ENCODE assay signal across 9 mouse cellular contexts in the genomic region with DNA sequence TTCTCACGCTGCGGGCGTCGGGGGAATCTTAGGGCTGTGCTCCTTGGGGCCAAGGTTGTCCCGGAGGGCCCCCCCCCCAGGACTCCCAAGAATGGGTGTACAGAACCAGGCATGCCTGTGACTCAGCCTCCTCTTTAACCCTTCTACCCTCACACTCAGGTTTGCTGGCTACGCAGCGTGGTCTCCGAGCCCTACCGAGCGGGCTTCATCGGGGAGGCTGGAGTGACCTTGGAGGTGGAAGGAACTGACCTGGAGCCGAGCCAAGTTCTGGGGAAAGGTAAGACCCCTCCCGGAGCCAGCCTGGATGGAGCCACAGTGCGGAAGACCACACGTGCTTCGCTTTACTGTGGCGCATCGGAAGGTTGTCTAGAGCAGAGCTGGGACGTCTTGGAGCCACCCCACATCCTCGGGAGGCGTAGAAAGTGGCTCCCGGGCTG. TPM values are rescaled to one million over a fixed set of nuclear protein-coding genes. Genes with fewer than 3 reads are reported as not detected.
DNase-seq lines count a peak whose midpoint lies in the region; ATAC-seq lines count a peak whose summit lies in the region.
"Had no signal": no experiment of that assay in that cellular context is flagged by ENCODE, and none has a peak within 500 bp of the region (broad histone marks: within the 10 kb centered on the region; RNA-seq: fewer than 3 reads in every experiment).

No protein-coding gene starts in this region.

- peak overlapping the region; percentile 74 for H3K27ac ChIP-seq in lung, embryonic 15.5 days
- peak overlapping the region; percentile 69 for H3K27ac ChIP-seq in liver, embryonic 11.5 days (ENCODE audit: low read depth, low read length)
- peak overlapping the region; percentile 84 for H3K27ac ChIP-seq in stomach, embryonic 14.5 days (ENCODE audit: low read length)

- no peaks in the 10 kb centered on the region for H3K36me3 ChIP-seq in lung, embryonic 15.5 days
- H3K36me3 ChIP-seq in liver, embryonic 11.5 days (ENCODE audit: control insufficient read depth, insufficient read depth, low read length) = no peaks in the 10 kb centered on the region
- H3K36me3 ChIP-seq in stomach, embryonic 14.5 days (ENCODE audit: control insufficient read depth, insufficient read depth, low read length) = no peaks in the 10 kb centered on the region

- DNase-seq in lung, adult 18-20 months = no peak
- no peak for DNase-seq in liver, embryonic 11.5 days (ENCODE audit: low spot score)
- DNase-seq in adrenal gland, adult 2 months = no peak

- H3K9ac ChIP-seq in lung, embryonic 15.5 days = peak overlapping the region; percentile 50
- H3K9ac ChIP-seq in liver, embryonic 11.5 days (ENCODE audit: low read depth, low read length) = peak overlapping the region; percentile 49; the same call in 1 of the 2 replicates
- H3K9ac ChIP-seq in stomach, embryonic 14.5 days (replicated peaks; ENCODE audit: low read depth, low read length) = peak overlapping the region; percentile 53

- peaks cover 37% of the 10 kb centered on the region for H3K27me3 ChIP-seq in lung, embryonic 15.5 days
- peaks cover 63% of the 10 kb centered on the region for H3K27me3 ChIP-seq in liver, embryonic 11.5 days (replicated peaks; ENCODE audit: control insufficient read depth, insufficient read depth, low read length)
- no peaks in the 10 kb centered on the region for H3K27me3 ChIP-seq in stomach, embryonic 14.5 days (ENCODE audit: control insufficient read depth, insufficient read depth, low read length)

- H3K4me3 ChIP-seq in lung, embryonic 15.5 days = peak overlapping the region; percentile 54
- peak overlapping the region; percentile 44 for H3K4me3 ChIP-seq in liver, embryonic 11.5 days (ENCODE audit: low read depth, low read length)
- peak overlapping the region; percentile 53 for H3K4me3 ChIP-seq in stomach, embryonic 14.5 days (ENCODE audit: low read depth, low read length)

- under 1% methylated on average over 22 of the region's 22 CpGs for WGBS in lung, embryonic 15.5 days
- 5% methylated on average over 22 of the region's 22 CpGs for WGBS in liver, embryonic 11.5 days
- 0% methylated on average over 21 of the region's 22 CpGs for WGBS in stomach, embryonic 14.5 days

- peak; percentile 36 for ATAC-seq in lung, embryonic 15.5 days (ENCODE audit: borderline replicate concordance, extremely low read depth, low FRiP score, low TSS enrichment)
- ATAC-seq in granulocyte monocyte progenitor cell, adult 5-6 weeks (replicated peaks; ENCODE audit: poor library complexity, severe bottlenecking) = peak; percentile 36
- ATAC-seq in liver, embryonic 11.5 days (replicated peaks; ENCODE audit: low FRiP score) = no peak
- ATAC-seq in stomach, embryonic 14.5 days (ENCODE audit: insufficient number of reproducible peaks, insufficient read depth, low FRiP score, low read depth) = peak; percentile 31; the same call in 1 of the 2 replicates
- ATAC-seq in CD4-positive, CD25-positive, alpha-beta regulatory T cell, adult 4 months = no peak
- no peak for ATAC-seq in megakaryocyte-erythroid progenitor cell, adult 5-6 weeks (replicated peaks; ENCODE audit: low FRiP score, low TSS enrichment, poor library complexity, severe bottlenecking)

- H3K9me3 ChIP-seq in lung, embryonic 15.5 days = no peaks in the 10 kb centered on the region
- H3K9me3 ChIP-seq in liver, embryonic 11.5 days (ENCODE audit: control insufficient read depth, low read length) = no peaks in the 10 kb centered on the region
- H3K9me3 ChIP-seq in stomach, embryonic 14.5 days (ENCODE audit: control insufficient read depth, low read depth, low read length) = no peaks in the 10 kb centered on the region

- H3K4me2 ChIP-seq in lung, embryonic 15.5 days = peak overlapping the region; percentile 78
- peak overlapping the region; percentile 63 for H3K4me2 ChIP-seq in liver, embryonic 11.5 days
- H3K4me2 ChIP-seq in stomach, embryonic 14.5 days (replicated peaks; ENCODE audit: low read depth, low read length) = peak overlapping the region; percentile 79

- peaks cover 51% of the 10 kb centered on the region for H3K4me1 ChIP-seq in lung, embryonic 15.5 days
- 0 out of 2 replicates have a peak, but pooled peaks cover 8% of the 10 kb centered on the region for H3K4me1 ChIP-seq in liver, embryonic 11.5 days (replicated peaks; ENCODE audit: control insufficient read depth, insufficient read depth, low read length)
- H3K4me1 ChIP-seq in stomach, embryonic 14.5 days (ENCODE audit: control insufficient read depth, insufficient read depth, low read length) = peaks cover 22% of the 10 kb centered on the region

RNA-seq across cellular contexts. Expression of gene Cdh3, which starts 0.4 kb away (rescaled TPM):
- 20.2 and 22.1 TPM in 2 replicates for polyA plus RNA-seq in lung, embryonic 15.5 days (2015; fragmentation: Nextera tagmentation; extraction: Ambion mirVana)
- not detected in 2 replicates for total RNA-seq in granulocyte monocyte progenitor cell, adult 5-6 weeks (2014; fragmentation: Nextera tagmentation)
- not detected in 2 replicates for total RNA-seq in granulocyte monocyte progenitor cell, adult 5-6 weeks (2017)
- polyA plus RNA-seq in liver, embryonic 11.5 days (2014; fragmentation: Nextera tagmentation; extraction: Ambion mirVana) = 12.5 and 13.2 TPM in 2 replicates
- 18.1 and 18.4 TPM in 2 replicates for polyA plus RNA-seq in stomach, embryonic 14.5 days (2014; fragmentation: Nextera tagmentation; extraction: Ambion mirVana)
- under 1 TPM; 0.55 to 0.93 TPM for total RNA-seq in adrenal gland, adult 2 months (2021)
- polyA plus RNA-seq in adrenal gland, adult 2 months (2012; rRNA removed) = 0.19 and 0.30 TPM in 2 replicates
- not detected for polyA plus RNA-seq in CD4-positive, CD25-positive, alpha-beta regulatory T cell, adult 4 months (2017; shearing (Covaris generic))
- total RNA-seq in megakaryocyte-erythroid progenitor cell, adult 5-6 weeks (2014; fragmentation: Nextera tagmentation) = not detected in 2 replicates
- not detected in 2 replicates for total RNA-seq in megakaryocyte-erythroid progenitor cell, adult 5-6 weeks (2017)

RNA-seq across cellular contexts. Expression of gene 6030452D12Rik, which starts 10.8 kb away (rescaled TPM):
- not detected in 2 replicates for polyA plus RNA-seq in lung, embryonic 15.5 days (2015; fragmentation: Nextera tagmentation; extraction: Ambion mirVana)
- not detected in 2 replicates for total RNA-seq in granulocyte monocyte progenitor cell, adult 5-6 weeks (2014; fragmentation: Nextera tagmentation)
- total RNA-seq in granulocyte monocyte progenitor cell, adult 5-6 weeks (2017) = not detected in 2 replicates
- polyA plus RNA-seq in liver, embryonic 11.5 days (2014; fragmentation: Nextera tagmentation; extraction: Ambion mirVana) = not detected in 2 replicates
- polyA plus RNA-seq in stomach, embryonic 14.5 days (2014; fragmentation: Nextera tagmentation; extraction: Ambion mirVana) = not detected in 2 replicates
- total RNA-seq in adrenal gland, adult 2 months (2021) = not detected
- polyA plus RNA-seq in adrenal gland, adult 2 months (2012; rRNA removed) = not detected in 2 replicates
- not detected for polyA plus RNA-seq in CD4-positive, CD25-positive, alpha-beta regulatory T cell, adult 4 months (2017; shearing (Covaris generic))
- total RNA-seq in megakaryocyte-erythroid progenitor cell, adult 5-6 weeks (2014; fragmentation: Nextera tagmentation) = not detected in 2 replicates
- not detected in 2 replicates for total RNA-seq in megakaryocyte-erythroid progenitor cell, adult 5-6 weeks (2017)
- total RNA-seq: left cerebral cortex, postnatal 10 days had no signal

Comparison
In these comparisons a context has a peak if more than half of its experiments do, and no peak if none do; other contexts are left out.
1. ATAC-seq: peak in lung, embryonic 15.5 days (single experiment), granulocyte monocyte progenitor cell, adult 5-6 weeks (single experiment) and stomach, embryonic 14.5 days (single experiment); none in liver, embryonic 11.5 days (single experiment), CD4-positive, CD25-positive, alpha-beta regulatory T cell, adult 4 months (single experiment) and megakaryocyte-erythroid progenitor cell, adult 5-6 weeks (single experiment).
2. RNA of gene Cdh3, which starts 0.4 kb away (polyA plus RNA-seq): 20.2 to 22.1 TPM in lung, embryonic 15.5 days, 18.1 to 18.4 TPM in stomach, embryonic 14.5 days and 12.5 to 13.2 TPM in liver, embryonic 11.5 days; 0.19 to 0.30 TPM in adrenal gland, adult 2 months and not detected in CD4-positive, CD25-positive, alpha-beta regulatory T cell, adult 4 months; every median in the first group is over 10 times any median in the second.
3. Peak in every context shown above with its lines, with median percentiles within 50 percentile points of each other: H3K27ac ChIP-seq, H3K4me2 ChIP-seq, H3K4me3 ChIP-seq and H3K9ac ChIP-seq.